Mouse (Mus musculus): ENCODE results near the gene Fnip2. TPM values are rescaled to one million over a fixed set of nuclear protein-coding genes. Genes with fewer than 3 reads are reported as not detected.

The Fnip2 gene
- total RNA-seq, 1 experiment = 21.6 TPM

- no peak for DNase-seq (ENCODE audit: low read depth, low spot score)
- in situ Hi-C loops (cut with MboI; ENCODE audit: low sequenced_read_pairs in 2 of 2, unreplicated experiment in 2 of 2) = no loop called here
- no peak overlapping the region for H3K27ac ChIP-seq (ENCODE audit: insufficient read depth, low read depth, low read length, poor library complexity, severe bottlenecking)
- H3K9ac ChIP-seq (ENCODE audit: insufficient read depth, low read depth, low read length, poor library complexity, severe bottlenecking) = no peak overlapping the region
- no peaks in the 10 kb centered on the region for H3K9me3 ChIP-seq (ENCODE audit: control insufficient read depth, insufficient read depth, low read depth, low read length)
- TF ChIP-seq MAFK (IDR thresholded peaks at IDR 0.05; ENCODE audit: insufficient read depth, low read depth, low read length) (no peak), ZNF384 (IDR thresholded peaks at IDR 0.05; ENCODE audit: low read depth, low read length) (no peak), ZC3H11A (IDR thresholded peaks at IDR 0.05; ENCODE audit: borderline replicate concordance, low read depth, low read length) (no peak), CHD2 (IDR thresholded peaks at IDR 0.05; ENCODE audit: low read depth, low read length) (no peak), HCFC1 (IDR thresholded peaks at IDR 0.05; ENCODE audit: borderline replicate concordance, insufficient read depth, low read length) (no peak)
- peaks cover 0 to 1% of the 10 kb centered on the region in 2 experiments; a peak in 2 of 4 replicates for H3K4me1 ChIP-seq (ENCODE audit: control insufficient read depth in 2 of 2, insufficient read depth in 2 of 2, low read length in 2 of 2, poor library complexity in 1 of 2)
- H3K4me3 ChIP-seq (ENCODE audit: insufficient read depth in 1 of 2, low read depth in 1 of 2, low read length in 2 of 2, poor library complexity in 1 of 2, severe bottlenecking in 1 of 2) = no peak overlapping the region
- no peaks in the 10 kb centered on the region for H3K36me3 ChIP-seq (ENCODE audit: control insufficient read depth, insufficient read depth, low read length, poor library complexity, severe bottlenecking)
Measured at GRCm38 (mm10) chr3:79561784-79562715, 5.5 kb downstream of the Fnip2 start.

GRCm38 (mm10) chr3:79560555-79560954 lies 7.0 kb downstream of the Fnip2 start:
- TF ChIP-seq CHD2 (IDR thresholded peaks at IDR 0.05; ENCODE audit: low read depth, low read length) (no peak), ZC3H11A (IDR thresholded peaks at IDR 0.05; ENCODE audit: borderline replicate concordance, low read depth, low read length) (no peak), HCFC1 (IDR thresholded peaks at IDR 0.05; ENCODE audit: borderline replicate concordance, insufficient read depth, low read length) (no peak), ZNF384 (IDR thresholded peaks at IDR 0.05; ENCODE audit: low read depth, low read length) (no peak), MAFK (IDR thresholded peaks at IDR 0.05; ENCODE audit: insufficient read depth, low read depth, low read length) (no peak)
- Histone ChIP-seq H3K27ac (ENCODE audit: insufficient read depth, low read depth, low read length, poor library complexity, severe bottlenecking) (no peak overlapping the region), H3K9ac (ENCODE audit: insufficient read depth, low read depth, low read length, poor library complexity, severe bottlenecking) (no peak overlapping the region), H3K4me3 (ENCODE audit: insufficient read depth in 1 of 2, low read depth in 1 of 2, low read length in 2 of 2, poor library complexity in 1 of 2, severe bottlenecking in 1 of 2) (no peak overlapping the region), H3K9me3 (ENCODE audit: control insufficient read depth, insufficient read depth, low read depth, low read length) (no peaks in the 10 kb centered on the region), H3K36me3 (ENCODE audit: control insufficient read depth, insufficient read depth, low read length, poor library complexity, severe bottlenecking) (no peaks in the 10 kb centered on the region), H3K4me1 (ENCODE audit: control insufficient read depth in 2 of 2, insufficient read depth in 2 of 2, low read length in 2 of 2, poor library complexity in 1 of 2) (no peaks in the 10 kb centered on the region; a peak in 1 of 4 replicates)
- DNase-seq (ENCODE audit: low read depth, low spot score) = no peak
- in situ Hi-C loops (cut with MboI; ENCODE audit: low sequenced_read_pairs in 2 of 2, unreplicated experiment in 2 of 2) = no loop called here

GRCm38 (mm10) chr3:79559773-79560045 lies 7.9 kb downstream of the Fnip2 start:
- H3K4me3 ChIP-seq (ENCODE audit: insufficient read depth in 1 of 2, low read depth in 1 of 2, low read length in 2 of 2, poor library complexity in 1 of 2, severe bottlenecking in 1 of 2) = no peak overlapping the region
- no peak for DNase-seq (ENCODE audit: low read depth, low spot score)
- H3K36me3 ChIP-seq (ENCODE audit: control insufficient read depth, insufficient read depth, low read length, poor library complexity, severe bottlenecking) = no peaks in the 10 kb centered on the region
- H3K9me3 ChIP-seq (ENCODE audit: control insufficient read depth, insufficient read depth, low read depth, low read length) = no peaks in the 10 kb centered on the region
- no peak overlapping the region for H3K27ac ChIP-seq (ENCODE audit: insufficient read depth, low read depth, low read length, poor library complexity, severe bottlenecking)
- in situ Hi-C loops (cut with MboI; ENCODE audit: low sequenced_read_pairs in 2 of 2, unreplicated experiment in 2 of 2) = no loop called here
- no peak overlapping the region for H3K9ac ChIP-seq (ENCODE audit: insufficient read depth, low read depth, low read length, poor library complexity, severe bottlenecking)
- TF ChIP-seq ZC3H11A (IDR thresholded peaks at IDR 0.05; ENCODE audit: borderline replicate concordance, low read depth, low read length) (no peak), HCFC1 (IDR thresholded peaks at IDR 0.05; ENCODE audit: borderline replicate concordance, insufficient read depth, low read length) (no peak), ZNF384 (IDR thresholded peaks at IDR 0.05; ENCODE audit: low read depth, low read length) (no peak), CHD2 (IDR thresholded peaks at IDR 0.05; ENCODE audit: low read depth, low read length) (no peak), MAFK (IDR thresholded peaks at IDR 0.05; ENCODE audit: insufficient read depth, low read depth, low read length) (no peak)
- H3K4me1 ChIP-seq (ENCODE audit: control insufficient read depth in 2 of 2, insufficient read depth in 2 of 2, low read length in 2 of 2, poor library complexity in 1 of 2) = no peaks in the 10 kb centered on the region

GRCm38 (mm10) chr3:79559021-79559772 lies 8.4 kb downstream of the Fnip2 start:
- in situ Hi-C loops (cut with MboI; ENCODE audit: low sequenced_read_pairs in 2 of 2, unreplicated experiment in 2 of 2) = no loop called here
- Histone ChIP-seq H3K4me3 (ENCODE audit: insufficient read depth in 1 of 2, low read depth in 1 of 2, low read length in 2 of 2, poor library complexity in 1 of 2, severe bottlenecking in 1 of 2) (no peak overlapping the region), H3K9ac (ENCODE audit: insufficient read depth, low read depth, low read length, poor library complexity, severe bottlenecking) (no peak overlapping the region), H3K36me3 (ENCODE audit: control insufficient read depth, insufficient read depth, low read length, poor library complexity, severe bottlenecking) (no peaks in the 10 kb centered on the region), H3K27ac (ENCODE audit: insufficient read depth, low read depth, low read length, poor library complexity, severe bottlenecking) (no peak overlapping the region), H3K9me3 (ENCODE audit: control insufficient read depth, insufficient read depth, low read depth, low read length) (no peaks in the 10 kb centered on the region), H3K4me1 (ENCODE audit: control insufficient read depth in 2 of 2, insufficient read depth in 2 of 2, low read length in 2 of 2, poor library complexity in 1 of 2) (no peaks in the 10 kb centered on the region; a peak in 1 of 4 replicates)
- no peak for DNase-seq (ENCODE audit: low read depth, low spot score)
- no peak for TF ChIP-seq CHD2 (IDR thresholded peaks at IDR 0.05; ENCODE audit: low read depth, low read length)
- no peak for TF ChIP-seq MAFK (IDR thresholded peaks at IDR 0.05; ENCODE audit: insufficient read depth, low read depth, low read length)
- TF ChIP-seq ZNF384 (IDR thresholded peaks at IDR 0.05; ENCODE audit: low read depth, low read length) = no peak
- no peak for TF ChIP-seq HCFC1 (IDR thresholded peaks at IDR 0.05; ENCODE audit: borderline replicate concordance, insufficient read depth, low read length)
- no peak for TF ChIP-seq ZC3H11A (IDR thresholded peaks at IDR 0.05; ENCODE audit: borderline replicate concordance, low read depth, low read length)
